In the genomic region with DNA sequence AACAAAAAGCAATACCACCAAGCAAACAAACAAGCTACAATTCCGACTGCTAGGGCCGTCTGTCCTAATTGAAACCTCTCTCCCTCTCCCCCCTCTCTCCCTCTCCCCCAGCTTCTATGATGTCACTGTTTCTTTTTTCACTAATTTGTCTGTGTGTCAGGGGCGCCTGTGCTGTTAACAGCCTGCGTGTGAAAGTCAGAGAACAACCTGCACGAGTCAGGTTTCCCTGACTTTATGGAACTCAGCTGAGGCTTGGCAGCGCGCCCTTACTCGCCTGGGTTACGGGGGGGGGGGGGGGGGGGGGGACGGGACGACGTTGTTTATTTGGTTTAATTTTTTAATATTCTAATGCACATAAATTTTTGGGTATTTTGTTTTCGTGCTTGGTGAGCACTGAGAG, we compare ENCODE assay signal across 17 mouse cellular contexts. TPM values are rescaled to one million over a fixed set of nuclear protein-coding genes. Genes with fewer than 3 reads are reported as not detected.
DNase-seq lines count a peak whose midpoint lies in the region; ATAC-seq and TF ChIP-seq lines count a peak whose summit lies in the region.
"Had no signal": no experiment of that assay in that cellular context is flagged by ENCODE, and none has a peak within 500 bp of the region (broad histone marks: within the 10 kb centered on the region; RNA-seq: fewer than 3 reads in every experiment).

No protein-coding gene starts in this region.

- TF ChIP-seq RAD21 in CH12.LX (IDR thresholded peaks at IDR 0.05; ENCODE audit: low read depth, low read length), result no peak

- no peak for TF ChIP-seq EP300 in CH12.LX (IDR thresholded peaks at IDR 0.05; ENCODE audit: low read length)

- no peaks in the 10 kb centered on the region for H3K36me3 ChIP-seq in heart, embryonic 10.5 days
- H3K36me3 ChIP-seq in CH12.LX (replicated peaks in 1 of 2; ENCODE audit: control insufficient read depth in 1 of 2, insufficient read depth in 1 of 2, low read length in 1 of 2), result peaks cover 0 to 28% of the 10 kb centered on the region in 2 experiments
- H3K36me3 ChIP-seq: kidney, embryonic 15.5 days; liver, embryonic 15.5 days; midbrain, embryonic 12.5 days had no signal

- in situ Hi-C loops in CH12.LX (cut with MboI; ENCODE audit: low pct_ligation_motif_present, low pct_unique_long_range_greater_than_20kb, low sequenced_read_pairs), result no loop called here

- dilution Hi-C loops in CH12.LX (cut with MboI; ENCODE audit: extremely low pct_ligation_motif_present, extremely low pct_unique_long_range_greater_than_20kb, low sequenced_read_pairs), result no loop called here

- no peak overlapping the region for H3K4me3 ChIP-seq in heart, embryonic 10.5 days
- H3K4me3 ChIP-seq in CH12.LX (replicated peaks in 1 of 3; ENCODE audit: low read depth in 2 of 3, low read length in 2 of 3, poor library complexity in 1 of 3), result peak overlapping the region in 1 of 3 experiments; percentile 5
- no peak overlapping the region for H3K4me3 ChIP-seq in lung, adult 2 months (replicated peaks; ENCODE audit: extremely low read depth, low read depth, low read length)
- H3K4me3 ChIP-seq: kidney, embryonic 15.5 days; liver, embryonic 15.5 days; midbrain, embryonic 12.5 days had no signal

- peak overlapping the region; percentile 57; the same call in 1 of the 2 replicates for H3K9ac ChIP-seq in CH12.LX (ENCODE audit: insufficient read depth, low read depth)
- H3K9ac ChIP-seq: kidney, embryonic 15.5 days; liver, embryonic 15.5 days; midbrain, embryonic 12.5 days had no signal

- H3K4me2 ChIP-seq in CH12.LX (ENCODE audit: insufficient read depth, low read depth, poor library complexity, severe bottlenecking), result peak overlapping the region; percentile 45
- H3K4me2 ChIP-seq: kidney, embryonic 15.5 days; liver, embryonic 15.5 days; midbrain, embryonic 12.5 days had no signal

- no peak for TF ChIP-seq CTCF in CH12.LX (conservative IDR thresholded peaks at IDR 0.05 in 1 of 2, IDR thresholded peaks at IDR 0.05 in 1 of 2; ENCODE audit: low read depth in 2 of 2, low read length in 2 of 2)
- TF ChIP-seq CTCF in lung, adult 2 months (IDR thresholded peaks at IDR 0.05; ENCODE audit: insufficient read depth, low read length), result no peak

- H3K9me3 ChIP-seq in heart, embryonic 10.5 days, result no peaks in the 10 kb centered on the region
- no peaks in the 10 kb centered on the region for H3K9me3 ChIP-seq in CH12.LX (replicated peaks; ENCODE audit: low read length)
- H3K9me3 ChIP-seq: kidney, embryonic 15.5 days; liver, embryonic 15.5 days; midbrain, embryonic 12.5 days had no signal

- H3K27me3 ChIP-seq in heart, embryonic 10.5 days (ENCODE audit: insufficient read depth, poor library complexity, severe bottlenecking), result no peaks in the 10 kb centered on the region
- no peaks in the 10 kb centered on the region for H3K27me3 ChIP-seq in CH12.LX (replicated peaks)
- H3K27me3 ChIP-seq: kidney, embryonic 15.5 days had no signal

- H3K4me1 ChIP-seq in heart, embryonic 10.5 days, result peaks cover 65% of the 10 kb centered on the region
- H3K4me1 ChIP-seq in CH12.LX (ENCODE audit: control insufficient read depth in 1 of 2, insufficient read depth in 2 of 2), result peaks cover 15 to 66% of the 10 kb centered on the region in 2 experiments
- H3K4me1 ChIP-seq in lung, adult 2 months (ENCODE audit: control insufficient read depth, insufficient read depth, low read length), result peaks cover 6% of the 10 kb centered on the region; the same call in 1 of the 2 replicates

- no peak for TF ChIP-seq POLR2A in CH12.LX (IDR thresholded peaks at IDR 0.05; ENCODE audit: low read depth, low read length)
- no peak for TF ChIP-seq POLR2A in lung, adult 2 months (IDR thresholded peaks at IDR 0.05; ENCODE audit: borderline replicate concordance, extremely low read depth, low read depth, low read length)

- WGBS in heart, embryonic 10.5 days, result 53% methylated on average over 13 of the region's 13 CpGs
- WGBS in lung, adult 2 months, result 38% methylated on average over 13 of the region's 13 CpGs

- no peak for DNase-seq in heart, embryonic 10.5 days (ENCODE audit: low spot score)
- DNase-seq in heart, adult 8-10 months (ENCODE audit: low spot score), result no peak
- peak; percentile 49 for DNase-seq in kidney, postnatal 10 days
- DNase-seq in kidney, adult 8-10 months, result no peak
- DNase-seq in CH12.LX (ENCODE audit: extremely low read depth), result no peak
- no peak for DNase-seq in adrenal gland, adult 2 months
- no peak for DNase-seq in lung, adult 2 months
- DNase-seq: adrenal gland, adult 8-10 months; cerebellum, adult 8-10 months; heart, postnatal 36 days; layer of hippocampus, adult 9-11 months; lung, postnatal 36 days had no signal

- peak overlapping the region; percentile 43 for H3K27ac ChIP-seq in heart, embryonic 10.5 days
- H3K27ac ChIP-seq in CH12.LX (ENCODE audit: insufficient read depth, low read depth), result peak overlapping the region; percentile 61
- H3K27ac ChIP-seq: liver, embryonic 15.5 days; midbrain, embryonic 12.5 days had no signal

- peaks cover 98% of the 10 kb centered on the region for H3K79me2 ChIP-seq in CH12.LX (replicated peaks; ENCODE audit: control insufficient read depth, extremely low read depth, insufficient read depth, poor library complexity, severe bottlenecking)

- ATAC-seq in inflammation-experienced regulatory T-cells, adult 6 months, result peak; percentile 36
- ATAC-seq: forebrain, embryonic 16.5 days had no signal

TF ChIP-seq in CH12.LX, 34 proteins besides CTCF, POLR2A, EP300 and RAD21:
- TF ChIP-seq CHD1 (IDR thresholded peaks at IDR 0.05; ENCODE audit: low read depth, low read length) (no peak), CHD2 (IDR thresholded peaks at IDR 0.05; ENCODE audit: low read length) (no peak), KAT2A (IDR thresholded peaks at IDR 0.05; ENCODE audit: insufficient replicate concordance, low read length) (no peak), MAFK (IDR thresholded peaks at IDR 0.05; ENCODE audit: insufficient replicate concordance, low read length) (no peak), BHLHE40 (IDR thresholded peaks at IDR 0.05; ENCODE audit: low read depth, low read length) (peak; percentile 80), NELFE (IDR thresholded peaks at IDR 0.05; ENCODE audit: low read depth, low read length) (no peak), HCFC1 (IDR thresholded peaks at IDR 0.05; ENCODE audit: low read depth, low read length) (no peak), ZMIZ1 (IDR thresholded peaks at IDR 0.05; ENCODE audit: low read depth, low read length) (no peak), ETS1 (conservative IDR thresholded peaks at IDR 0.05; ENCODE audit: low read depth, low read length) (peak; percentile 55), ZNF384 (IDR thresholded peaks at IDR 0.05; ENCODE audit: low read depth, low read length) (no peak), MAZ (IDR thresholded peaks at IDR 0.05; ENCODE audit: low read depth, low read length) (no peak; the same call in 1 of the 2 replicates), PAX5 (IDR thresholded peaks at IDR 0.05; ENCODE audit: low read length) (no peak), IRF4 (IDR thresholded peaks at IDR 0.05; ENCODE audit: low read depth, low read length) (peak; percentile 44; the same call in 1 of the 2 replicates), ZKSCAN1 (IDR thresholded peaks at IDR 0.05; ENCODE audit: borderline replicate concordance, low read depth, low read length) (no peak), MEF2A (IDR thresholded peaks at IDR 0.05; ENCODE audit: borderline replicate concordance, low read depth, low read length) (no peak)

RNA-seq across cellular contexts. Expression of gene Fnbp1, which starts 5.5 kb away (rescaled TPM):
- polyA plus RNA-seq in heart, embryonic 10.5 days (2016; fragmentation: Nextera tagmentation; extraction: Ambion mirVana), result 17.7 and 21.6 TPM in 2 replicates
- 10 to 100 TPM; 47.2 to 63.1 (median 52.7) TPM for total RNA-seq in heart, adult 8-10 months (2022)
- 39.2 and 50.5 TPM in 2 replicates for total RNA-seq in CH12.LX (2012; rRNA removed)
- 20.7 and 29.6 TPM in 2 replicates for total RNA-seq in CH12.LX (2014; rRNA removed)
- polyA plus RNA-seq in CH12.LX (2012; ENCODE audit: insufficient read length, low read depth), result 133 and 147 TPM in 2 replicates
- 100 to 1,000 TPM in 2 of 3 experiments, 10 to 100 TPM in 1; 86.1 to 123 (median 103) TPM for polyA plus RNA-seq in inflammation-experienced regulatory T-cells, adult 6 months (2017; shearing (Covaris generic))
- 10 to 100 TPM; 59.7 to 73.4 TPM for total RNA-seq in adrenal gland, adult 2 months (2021)
- polyA plus RNA-seq in adrenal gland, adult 2 months (2012; rRNA removed), result 34.3 and 35.6 TPM in 2 replicates
- 39.9 and 47.4 TPM in 2 replicates for polyA plus RNA-seq in lung, adult 2 months (2012; rRNA removed)

RNA-seq across cellular contexts. Expression of gene Gpr107, which starts 15.8 kb away (rescaled TPM):
- 35.9 and 37.4 TPM in 2 replicates for polyA plus RNA-seq in heart, embryonic 10.5 days (2016; fragmentation: Nextera tagmentation; extraction: Ambion mirVana)
- total RNA-seq in heart, adult 8-10 months (2022), result 10 to 100 TPM; 27.1 to 34.5 (median 29.8) TPM
- total RNA-seq in CH12.LX (2012; rRNA removed) (22.7 and 24.6 TPM in 2 replicates), CH12.LX (2014; rRNA removed) (24.9 and 27.8 TPM in 2 replicates)
- polyA plus RNA-seq in CH12.LX (2012; ENCODE audit: insufficient read length, low read depth), result 19.6 and 25.7 TPM in 2 replicates
- polyA plus RNA-seq in inflammation-experienced regulatory T-cells, adult 6 months (2017; shearing (Covaris generic)), result 10 to 100 TPM; 49.2 to 57.0 (median 50.5) TPM
- 10 to 100 TPM; 54.9 to 55.8 TPM for total RNA-seq in adrenal gland, adult 2 months (2021)
- polyA plus RNA-seq in adrenal gland, adult 2 months (2012; rRNA removed), result 18.2 and 21.7 TPM in 2 replicates
- polyA plus RNA-seq in lung, adult 2 months (2012; rRNA removed), result 20.8 and 24.4 TPM in 2 replicates
